Mouse (Mus musculus): Measurements from ENCODE around the gene Prkn.

Prkn gene

DNA sequence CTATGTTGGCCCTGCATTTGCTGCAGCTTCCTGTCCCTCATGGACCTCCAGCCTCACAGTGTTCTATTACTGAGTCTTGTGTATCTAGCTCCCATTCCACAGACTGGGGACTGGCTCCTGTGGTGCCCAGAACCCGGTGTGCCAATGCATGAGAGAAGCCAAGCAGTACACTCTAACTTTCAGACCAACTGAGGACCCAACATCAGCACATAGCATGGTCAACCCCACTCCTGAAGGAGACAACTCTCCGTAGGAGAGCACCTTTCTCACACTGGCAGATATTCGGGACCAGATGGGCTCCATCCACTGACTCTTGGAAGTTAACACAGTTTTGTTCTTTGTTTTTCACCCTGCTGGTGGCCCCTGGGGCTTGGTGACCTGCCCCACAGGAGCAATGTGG lies 1026.0 kb downstream of the Prkn start:
- no peak for DNase-seq

DNA sequence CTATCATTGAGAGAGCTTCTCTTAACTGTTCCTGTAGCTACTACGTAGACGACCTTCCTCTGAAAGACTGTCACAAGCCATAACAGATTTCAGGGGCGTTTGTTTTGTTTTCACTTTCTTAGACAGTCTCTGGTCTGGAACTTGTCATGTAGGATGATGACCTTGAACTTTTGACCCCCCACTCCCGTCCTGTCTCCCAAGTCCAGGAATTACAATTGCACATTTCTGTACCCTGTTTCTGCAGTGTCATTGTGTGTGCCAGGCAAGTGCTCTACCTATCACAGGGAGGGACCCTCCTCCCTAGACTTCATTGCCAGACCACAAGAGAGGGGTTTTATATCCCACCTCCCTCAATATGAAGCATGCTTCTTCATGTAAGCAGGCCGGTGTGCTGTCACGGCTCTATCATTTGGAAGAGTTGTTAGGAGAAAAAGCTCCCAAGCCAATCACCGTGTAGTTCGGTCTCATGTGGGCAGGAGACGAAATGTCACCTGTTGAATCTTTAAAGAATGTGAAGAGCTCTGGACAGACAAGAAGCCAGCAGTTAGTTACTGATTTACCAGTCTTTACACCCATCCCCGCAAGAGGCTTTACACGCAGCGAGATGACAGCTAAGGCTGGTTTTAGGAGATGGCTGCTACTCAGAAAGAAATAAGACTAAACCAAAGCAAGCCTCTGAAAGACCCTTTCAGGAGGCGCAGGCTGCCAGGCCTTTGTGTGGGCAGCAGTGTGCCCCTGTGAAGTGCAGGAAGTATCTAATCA lies 1027.3 kb downstream of the Prkn start:
- no peak for DNase-seq

DNA sequence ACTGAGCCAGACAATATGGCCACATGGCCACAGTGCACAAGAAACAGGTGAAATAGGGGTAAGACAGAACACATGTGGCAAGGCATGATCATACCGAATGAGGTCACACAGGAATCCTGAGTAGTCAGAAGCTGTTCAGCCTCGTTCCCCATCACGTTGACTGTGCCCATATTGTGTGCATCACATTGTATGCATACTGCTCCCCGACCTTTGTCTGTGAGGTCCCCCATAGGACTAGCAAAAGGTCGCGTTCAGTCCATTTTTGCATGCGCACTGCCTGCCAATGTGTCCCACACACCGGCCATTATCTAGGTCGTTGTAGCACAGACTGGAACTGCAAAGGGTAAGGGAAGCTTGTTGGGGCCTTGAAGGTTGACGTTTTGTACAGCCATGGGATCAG lies 1030.4 kb downstream of the Prkn start:
- no peak for DNase-seq

DNA sequence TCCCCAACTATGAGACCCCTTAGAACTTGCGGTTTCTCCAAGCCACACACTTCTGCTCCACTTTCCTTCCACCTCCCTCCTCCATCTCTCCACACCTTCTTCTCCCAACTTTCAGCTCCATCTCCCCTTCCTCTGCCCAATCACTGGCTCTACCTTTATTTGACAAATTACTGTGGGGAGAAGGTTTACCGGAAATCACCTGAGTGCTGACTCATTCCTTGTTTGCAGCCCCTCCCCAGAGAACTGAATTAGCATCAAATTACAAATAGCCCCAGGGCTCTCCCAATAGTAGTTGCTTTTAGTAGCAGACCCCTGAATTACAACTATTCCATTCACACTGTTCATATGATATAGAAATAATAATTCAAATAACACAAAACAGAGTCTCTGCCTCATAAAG lies 1036.1 kb downstream of the Prkn start:
- no peak for DNase-seq

DNA sequence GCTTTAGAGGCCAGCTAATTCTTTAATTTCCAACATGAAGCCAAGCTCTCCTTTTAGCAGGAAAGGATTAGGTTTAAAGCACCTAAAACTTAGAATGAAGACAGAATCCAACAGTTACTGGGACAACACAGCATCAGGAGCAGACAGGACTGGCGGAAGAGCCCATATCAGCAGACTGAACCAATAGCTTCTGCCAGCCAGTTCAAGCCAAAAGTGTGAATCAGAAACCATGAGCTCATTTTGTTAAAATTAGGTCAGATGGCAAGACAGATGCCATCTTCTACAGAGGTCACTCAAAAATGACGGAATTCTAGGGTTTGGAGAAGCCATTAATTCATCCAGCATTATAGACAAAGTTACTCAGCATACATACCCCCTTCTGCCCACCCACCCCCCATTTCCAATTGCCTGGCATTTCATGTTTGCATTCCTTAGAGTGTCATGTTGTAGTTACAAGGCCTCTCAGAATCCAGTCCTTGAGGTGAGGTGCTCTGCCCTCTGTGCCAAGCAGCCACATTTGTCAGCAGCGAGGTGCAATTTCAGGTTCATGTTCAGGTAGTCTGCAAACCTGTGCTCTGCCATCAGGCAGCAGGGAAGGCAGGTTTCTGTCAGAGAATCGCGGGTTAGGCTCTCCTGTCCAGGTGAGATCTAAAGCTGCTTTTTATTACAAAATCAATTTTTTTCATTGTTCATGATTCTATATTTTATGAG lies 1041.1 kb downstream of the Prkn start:
- no peak for DNase-seq

DNA sequence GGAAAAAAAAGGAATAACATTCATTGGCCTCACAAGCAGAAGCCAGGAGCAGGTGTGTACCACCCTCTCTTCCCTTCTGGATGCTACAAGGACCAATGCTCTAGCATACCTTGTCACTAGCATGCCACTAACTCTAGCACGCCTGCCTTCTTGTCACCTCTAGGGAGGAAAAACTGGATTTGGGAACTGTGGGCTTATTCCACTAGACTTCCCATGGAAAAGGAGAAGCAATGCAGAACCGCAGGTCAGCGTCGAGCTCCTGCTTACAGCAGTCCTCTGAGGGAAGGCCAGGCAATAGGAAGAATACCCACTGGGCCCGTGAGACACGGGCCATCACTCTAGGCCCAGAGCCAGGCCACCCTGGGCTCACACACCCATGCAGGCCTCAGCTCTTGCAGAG lies 1045.4 kb downstream of the Prkn start:
- no peak for DNase-seq

DNA sequence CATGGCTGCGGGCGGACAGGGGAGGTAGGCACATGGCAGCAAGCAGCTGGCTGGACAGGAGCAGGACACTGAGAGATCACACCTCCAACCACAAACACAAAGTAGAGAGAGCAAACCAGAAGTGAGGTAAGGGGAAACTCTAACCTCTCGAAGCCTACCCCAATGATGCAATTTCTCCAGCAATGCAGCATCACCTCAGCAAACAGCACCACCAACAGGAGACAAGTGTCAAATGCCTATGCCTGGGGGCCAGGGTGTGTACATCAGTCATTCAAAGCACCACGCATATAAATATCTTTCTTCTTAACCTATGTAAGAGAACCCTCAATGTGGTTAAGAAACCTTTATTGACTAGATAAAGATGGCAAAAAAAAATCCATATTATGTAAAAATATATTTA lies 1046.8 kb downstream of the Prkn start:
- no peak for DNase-seq

DNA sequence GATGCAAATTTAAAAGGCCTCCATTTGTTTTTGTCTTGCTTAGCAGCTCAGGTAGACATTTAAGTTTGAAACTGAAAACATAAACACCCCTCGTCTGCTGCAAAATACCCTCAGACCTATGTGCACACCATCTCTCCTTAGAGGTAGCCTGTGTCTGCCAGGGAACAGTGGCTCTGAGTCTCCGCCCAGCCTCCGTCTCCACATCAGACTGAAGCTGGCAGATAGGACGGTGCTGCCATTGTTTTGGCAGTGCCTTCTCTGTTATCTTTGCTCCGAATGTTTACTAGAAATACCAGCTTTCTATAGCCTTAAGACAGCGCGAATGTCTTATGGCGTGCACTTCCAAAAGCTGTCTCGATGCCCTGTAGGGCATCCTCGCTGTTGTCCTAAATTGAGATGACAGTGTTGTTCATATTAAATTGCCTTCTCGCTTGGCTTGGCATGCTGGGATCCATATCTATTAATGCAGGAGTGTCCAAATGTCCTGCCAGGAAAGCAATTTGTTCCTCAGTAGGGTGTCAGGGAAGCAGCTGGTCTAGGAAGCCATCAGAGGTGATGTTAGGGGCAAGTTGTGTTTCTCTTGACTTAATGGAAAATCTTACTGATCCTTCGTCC lies 1047.5 kb downstream of the Prkn start:
- no peak for DNase-seq

DNA sequence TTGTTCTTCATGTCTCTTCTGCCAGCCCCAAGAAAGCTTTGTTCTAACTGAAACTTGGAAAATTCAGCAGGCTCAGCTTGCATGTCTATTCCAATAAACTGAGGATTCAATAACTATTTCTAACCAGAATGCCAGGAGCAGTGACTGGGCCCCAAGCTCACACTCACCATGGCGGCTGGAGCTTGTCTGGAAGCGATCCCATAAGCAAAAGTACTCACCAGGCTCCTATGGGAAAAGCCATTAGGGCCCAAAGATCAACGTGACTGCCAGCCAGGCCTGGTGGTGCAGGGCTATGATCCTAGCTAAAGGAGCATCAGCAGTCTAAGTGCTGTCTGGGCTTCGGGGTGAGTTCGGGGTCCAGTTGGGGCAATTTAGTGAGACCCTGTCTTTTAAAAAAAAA lies 1048.6 kb downstream of the Prkn start:
- DNase-seq = no peak

DNA sequence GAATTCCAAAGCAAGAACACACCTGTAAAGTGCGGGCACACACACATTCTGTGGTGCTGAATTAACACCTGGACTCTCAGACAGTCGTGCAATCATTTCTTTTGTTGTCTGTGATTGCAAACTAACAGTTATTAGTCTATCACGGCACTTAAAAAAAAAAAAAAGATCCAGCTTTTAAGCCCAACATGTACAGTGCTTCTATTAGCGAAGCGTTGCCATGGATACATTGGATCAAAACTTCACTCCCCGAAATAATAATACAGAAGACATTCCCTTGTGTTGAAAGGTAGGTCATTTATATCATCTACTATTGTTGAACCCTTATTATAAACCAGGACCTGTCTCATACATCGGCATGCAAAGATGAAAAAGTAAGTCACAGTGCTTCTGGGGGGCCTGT lies 1060.1 kb downstream of the Prkn start:
- no peak for DNase-seq

DNA sequence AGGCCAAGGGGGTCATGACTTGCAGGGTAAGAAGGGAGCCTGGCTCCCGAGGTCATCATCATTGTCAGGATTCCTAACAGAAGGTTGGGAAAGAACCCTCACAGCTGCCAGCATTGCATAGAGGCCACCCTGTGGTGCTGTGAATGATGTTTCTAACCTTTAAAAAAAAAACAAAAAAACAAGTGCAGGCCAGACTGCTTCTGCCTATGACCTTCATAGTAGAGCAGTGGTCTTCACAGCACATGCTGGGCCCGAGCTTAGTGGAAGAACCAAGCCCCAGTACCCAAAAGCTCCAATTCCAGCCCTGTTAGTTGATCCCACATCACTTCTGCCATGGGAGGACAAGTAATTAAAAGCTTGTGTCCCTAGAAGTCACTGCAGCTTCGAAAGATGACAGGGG lies 1061.5 kb downstream of the Prkn start:
- DNase-seq = no peak

DNA sequence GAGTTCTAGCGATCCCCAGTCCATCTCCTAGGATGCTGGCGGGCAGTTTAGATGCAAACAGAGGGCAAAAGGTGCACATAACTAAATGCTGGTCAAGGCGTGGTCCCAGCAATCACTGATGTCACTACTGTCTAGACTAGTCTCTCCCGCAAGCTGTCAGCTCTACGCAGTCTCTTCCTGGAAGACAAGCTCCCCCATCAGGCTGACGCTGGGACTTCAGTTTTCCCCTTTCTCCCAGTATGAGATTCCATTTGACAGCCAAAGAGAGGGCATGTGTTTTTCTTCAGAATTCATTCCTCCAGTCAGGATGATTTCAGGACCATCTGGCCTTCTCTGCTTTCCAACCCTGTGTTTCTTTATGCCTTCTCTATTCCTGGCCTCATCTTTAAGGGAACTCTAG lies 1062.8 kb downstream of the Prkn start:
- DNase-seq = peak in 1 of 2 experiments; percentile 0

DNA sequence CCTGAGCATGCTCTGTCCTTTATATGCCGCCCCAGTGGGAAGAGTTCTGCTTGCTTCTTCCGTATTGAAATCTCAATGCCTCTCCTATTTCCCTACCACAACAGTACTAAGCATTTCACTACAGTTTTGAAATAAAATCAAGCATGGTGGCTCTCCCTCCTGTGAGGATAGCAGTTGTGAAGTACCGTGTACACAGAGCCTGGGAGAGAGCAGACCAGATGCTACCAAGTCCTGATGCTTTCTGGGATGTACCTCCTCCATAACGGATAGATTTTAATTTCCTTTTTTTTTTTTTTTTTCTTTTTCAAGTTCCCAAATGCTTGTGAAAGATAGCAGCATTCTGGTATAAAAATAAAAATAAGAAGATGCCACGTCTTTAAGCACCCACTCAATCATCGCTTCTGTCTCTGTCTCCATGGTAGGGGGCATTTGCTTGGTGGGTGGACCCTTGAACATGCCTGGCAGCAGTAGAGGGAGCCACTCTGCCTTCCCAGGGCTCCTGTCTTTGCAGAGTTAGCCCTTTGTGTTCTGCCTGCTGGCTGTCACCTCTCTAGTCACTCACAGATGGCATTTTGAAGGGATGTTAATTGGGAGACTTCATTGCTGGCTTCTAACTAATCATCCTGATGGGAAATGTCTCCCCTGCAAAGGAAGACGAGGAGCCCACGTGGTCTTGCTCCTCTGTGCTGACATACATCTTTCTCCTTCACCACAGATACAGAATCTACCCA lies 1070.6 kb downstream of the Prkn start:
- DNase-seq = no peak

DNA sequence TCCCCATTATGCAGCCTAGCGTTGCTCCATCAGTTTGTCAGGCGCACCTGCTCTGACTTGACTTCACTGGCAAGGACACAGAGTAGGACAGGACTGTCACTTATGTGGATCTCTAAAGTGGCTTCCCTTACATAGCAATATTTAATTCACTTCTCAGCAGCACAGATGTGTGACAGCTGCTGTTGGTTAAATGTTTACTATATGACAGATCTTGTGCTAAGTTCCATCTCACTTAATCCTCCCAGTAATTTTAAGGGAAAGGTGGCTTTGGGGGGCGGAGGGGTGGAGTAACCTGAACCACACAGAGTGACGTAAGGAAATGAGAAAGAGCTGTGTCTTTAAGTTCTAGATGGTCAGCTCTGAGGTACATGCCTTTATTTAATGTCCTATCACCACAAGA lies 1072.0 kb downstream of the Prkn start:
- DNase-seq = no peak

DNA sequence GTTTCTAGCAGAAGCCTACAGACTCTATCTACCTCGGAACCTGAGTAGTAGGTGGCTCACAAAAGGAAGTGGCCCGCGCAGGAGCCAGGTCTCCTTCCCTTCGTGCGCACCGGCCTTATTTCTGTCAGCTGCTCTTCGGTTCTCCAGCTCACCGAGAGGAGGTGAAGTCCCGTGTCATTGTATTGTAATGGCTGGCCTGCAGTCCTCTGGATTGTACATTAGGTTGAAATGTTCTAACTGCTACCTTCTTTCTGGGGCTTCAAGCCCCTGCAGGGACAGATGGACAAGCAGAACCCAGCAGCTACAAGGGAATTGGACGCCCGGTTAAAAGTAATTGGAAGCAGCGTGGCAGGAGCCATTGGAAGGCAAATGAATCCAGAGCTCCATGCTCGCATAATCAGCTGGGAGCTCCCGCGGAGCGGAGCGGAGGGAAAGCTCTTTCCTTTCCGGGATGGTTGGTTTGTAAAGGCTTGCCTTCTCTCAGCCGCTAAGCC lies 1072.7 kb downstream of the Prkn start:
- DNase-seq = no peak

DNA sequence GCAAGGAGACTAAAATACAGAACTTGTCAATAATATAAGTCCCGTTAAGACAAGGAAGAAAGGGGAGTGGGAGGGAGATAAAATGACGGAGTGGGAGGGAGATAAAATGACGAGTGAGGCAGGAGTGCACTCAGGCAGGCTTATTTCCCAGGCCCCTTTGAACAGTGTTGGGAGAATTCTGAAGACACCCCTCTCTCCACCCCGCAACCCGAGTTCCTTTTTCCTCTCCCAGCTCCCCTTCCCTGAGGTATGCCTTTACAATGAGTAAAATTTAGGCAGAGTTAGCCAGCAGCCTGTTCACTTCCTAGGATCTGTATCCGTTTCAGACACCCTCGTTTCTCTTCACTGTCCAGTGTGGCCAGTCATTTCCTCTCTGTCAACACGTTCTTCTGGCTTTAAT lies 1073.4 kb downstream of the Prkn start:
- DNase-seq = no peak

DNA sequence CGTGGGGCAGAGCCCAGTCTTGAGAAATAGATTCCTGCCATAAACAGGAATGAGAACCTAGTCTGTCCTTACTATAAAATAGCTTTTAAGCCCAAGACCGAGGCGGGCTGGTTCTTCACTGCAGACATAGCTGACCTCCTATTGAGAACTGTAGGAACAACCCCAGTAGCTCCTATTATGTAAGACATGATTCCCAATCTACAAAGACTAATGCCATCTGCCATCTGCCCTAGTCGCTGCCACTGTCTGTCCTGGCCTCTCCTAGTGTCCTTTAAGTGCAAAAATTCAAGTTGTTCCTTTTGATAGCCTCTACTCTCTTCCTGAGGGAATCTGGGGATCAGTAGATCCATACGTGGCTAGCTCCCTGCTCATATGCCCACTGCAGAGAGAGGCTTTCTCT lies 1074.3 kb downstream of the Prkn start:
- no peak for DNase-seq

DNA sequence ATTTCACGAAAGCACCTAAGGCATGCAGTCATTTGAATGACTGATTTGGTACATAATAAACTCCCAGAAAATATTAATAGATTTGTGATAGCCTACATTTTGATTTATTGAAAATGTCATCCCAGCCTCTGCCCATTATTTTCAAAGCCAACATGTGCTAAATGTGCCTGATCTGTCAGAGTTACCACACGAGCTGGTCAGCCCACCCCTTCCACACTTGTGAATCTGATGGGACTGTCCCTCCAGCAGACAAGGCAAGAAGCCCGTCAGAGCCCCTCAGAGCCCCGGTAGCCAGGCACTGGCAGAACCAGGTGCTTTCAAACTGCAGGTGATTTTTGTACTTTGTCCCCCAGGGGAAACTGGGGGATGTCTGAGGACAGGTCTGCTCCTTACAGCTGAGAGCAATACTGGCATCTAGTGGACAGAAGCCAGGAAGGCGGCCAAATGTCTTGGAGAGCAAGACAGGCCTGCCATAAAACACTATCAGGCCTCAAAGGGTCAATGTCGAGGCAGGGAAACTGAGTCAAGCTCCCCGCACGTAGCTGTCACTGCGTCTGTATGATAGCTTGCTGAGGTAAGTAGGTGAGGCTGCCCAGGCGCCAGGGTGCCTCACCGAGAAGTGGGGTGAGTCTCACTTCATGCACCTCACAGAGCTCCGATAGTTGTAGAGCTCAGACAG lies 1078.1 kb downstream of the Prkn start:
- DNase-seq = no peak

DNA sequence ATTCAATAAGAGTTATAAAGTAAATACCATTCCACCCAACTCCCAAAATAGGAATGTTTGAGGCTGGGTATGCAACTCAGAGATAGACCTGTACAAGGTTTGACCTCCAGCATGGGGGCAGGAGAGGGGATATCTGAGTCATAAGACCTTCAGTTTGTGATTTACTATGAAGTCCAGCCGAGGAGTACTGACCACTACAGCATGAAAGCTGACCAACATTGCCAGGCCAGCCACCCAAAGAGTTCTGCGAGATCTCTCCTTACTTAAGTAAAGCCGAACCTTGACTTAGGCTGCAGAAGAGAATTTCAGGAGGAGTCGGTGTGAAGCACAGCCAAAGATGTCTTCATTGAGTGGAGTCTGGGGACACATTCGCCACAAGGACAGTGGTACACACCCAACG lies 1079.4 kb downstream of the Prkn start:
- DNase-seq = no peak

DNA sequence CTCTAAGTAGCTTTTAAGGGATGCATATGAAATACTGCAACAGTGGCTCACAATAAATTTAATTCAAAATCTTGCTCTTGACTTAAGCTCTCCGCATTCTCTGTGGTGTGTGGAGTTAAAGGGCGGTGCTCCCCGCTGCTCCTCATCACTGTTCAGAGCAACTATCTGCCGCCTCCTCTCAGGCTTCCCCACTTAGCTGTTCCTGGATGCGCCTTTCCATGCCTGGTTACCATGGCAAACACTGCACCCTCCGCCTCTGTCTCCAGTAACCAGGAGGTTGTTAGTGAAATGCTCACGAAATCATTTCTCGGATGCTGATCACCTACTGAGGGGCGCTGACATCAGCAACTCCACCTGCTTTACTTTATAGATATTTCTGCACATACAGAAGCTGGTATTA lies 1080.8 kb downstream of the Prkn start:
- no peak for DNase-seq

DNA sequence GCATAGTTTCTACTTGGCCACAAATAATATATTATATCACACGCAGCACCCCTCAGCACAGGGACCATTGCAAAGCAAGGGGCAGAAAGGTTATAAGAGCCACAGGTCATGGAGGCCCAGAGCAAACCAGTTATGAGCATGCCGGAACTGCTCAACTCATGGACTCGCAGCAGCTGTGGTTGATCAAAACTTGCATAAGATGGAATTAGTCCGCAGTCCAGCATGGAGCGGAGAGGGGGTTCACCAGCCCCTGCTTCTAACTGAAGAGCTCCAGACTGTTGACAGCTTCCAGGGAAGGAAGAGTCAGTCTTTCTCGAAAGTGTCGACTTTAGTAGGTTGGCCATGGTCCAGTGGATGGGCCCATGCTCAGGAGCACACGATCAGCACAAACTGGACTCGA lies 1083.8 kb downstream of the Prkn start:
- no peak for DNase-seq

DNA sequence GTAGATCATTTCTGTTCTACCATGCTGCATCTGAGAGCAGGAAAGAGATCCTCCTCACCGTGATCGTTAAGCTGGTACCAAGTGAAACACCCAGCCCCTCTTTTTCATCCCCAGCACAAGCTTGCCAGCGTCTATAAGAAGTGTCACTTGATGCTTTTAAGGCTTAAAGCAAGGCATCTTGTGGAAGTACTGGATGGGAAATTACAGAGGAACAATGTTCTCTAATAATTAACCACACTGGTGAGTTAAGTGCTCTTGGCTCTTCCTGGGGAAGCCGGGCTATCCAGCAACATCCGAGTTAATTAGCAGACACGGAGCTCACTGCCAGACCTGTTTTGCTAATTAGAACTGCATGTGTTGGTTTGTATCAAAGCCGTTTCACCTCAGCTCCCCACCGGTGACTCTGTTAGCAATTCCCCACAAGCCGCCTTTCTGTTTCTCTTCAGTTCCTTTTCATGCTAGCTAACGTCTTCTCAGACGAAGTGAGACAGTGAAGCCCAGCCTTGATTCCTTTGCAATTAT lies 1086.7 kb downstream of the Prkn start:
- DNase-seq = no peak

DNA sequence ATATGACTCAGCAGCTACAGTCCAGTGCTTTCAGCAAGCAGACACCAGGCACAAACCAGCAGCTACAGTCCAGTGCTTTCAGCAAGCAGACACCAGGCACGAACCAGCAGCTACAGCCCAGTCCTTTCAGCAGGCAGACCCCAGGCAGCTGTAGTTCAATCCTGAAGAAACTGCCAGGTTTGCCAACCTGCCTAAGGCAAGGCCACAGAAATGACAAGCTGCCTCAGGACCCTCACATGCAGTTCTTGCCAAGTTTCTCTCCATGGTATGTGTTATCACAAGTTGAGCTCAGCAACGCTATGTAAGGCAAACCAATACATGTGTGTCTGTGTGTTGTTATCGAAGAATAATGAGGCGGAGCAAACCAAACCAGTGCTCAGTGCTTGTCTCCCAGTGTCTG lies 1091.5 kb downstream of the Prkn start:
- no peak for DNase-seq

All from lung, adult 18-20 months (tissue).